Mouse (Mus musculus) left cerebral cortex, adult 11 months (tissue): ENCODE results near the gene Mblac2.
A peak's percentile ranks its signal among the peaks of the same experiment; 100 is the strongest.

ENCODE experiments used
- DNase-seq: peaks from one replicate; pipeline ENCODE4 v3.0.0; 2022; ENCODE audit warnings: low spot score

The Mblac2 gene

DNA sequence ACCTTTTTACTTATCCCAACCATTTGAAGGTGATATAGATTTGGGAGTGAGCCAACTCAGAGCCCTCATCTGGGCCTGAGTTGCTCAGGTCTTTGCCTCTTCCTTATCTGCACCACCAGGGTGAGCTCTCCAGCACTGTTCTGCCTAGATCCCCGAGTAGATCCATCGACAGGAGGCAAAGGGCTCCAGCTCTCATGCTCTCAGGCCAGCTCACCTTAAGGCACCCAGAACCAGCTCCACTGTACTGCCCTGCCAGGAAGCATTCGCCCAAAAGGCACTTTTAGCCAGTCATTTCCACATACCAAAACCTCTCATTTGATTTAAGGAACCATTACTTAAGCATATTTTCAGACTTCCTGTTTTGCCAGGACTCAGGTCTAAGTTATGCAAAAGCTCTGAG lies 29.8 kb downstream of the Mblac2 start:
- no peak for DNase-seq

DNA sequence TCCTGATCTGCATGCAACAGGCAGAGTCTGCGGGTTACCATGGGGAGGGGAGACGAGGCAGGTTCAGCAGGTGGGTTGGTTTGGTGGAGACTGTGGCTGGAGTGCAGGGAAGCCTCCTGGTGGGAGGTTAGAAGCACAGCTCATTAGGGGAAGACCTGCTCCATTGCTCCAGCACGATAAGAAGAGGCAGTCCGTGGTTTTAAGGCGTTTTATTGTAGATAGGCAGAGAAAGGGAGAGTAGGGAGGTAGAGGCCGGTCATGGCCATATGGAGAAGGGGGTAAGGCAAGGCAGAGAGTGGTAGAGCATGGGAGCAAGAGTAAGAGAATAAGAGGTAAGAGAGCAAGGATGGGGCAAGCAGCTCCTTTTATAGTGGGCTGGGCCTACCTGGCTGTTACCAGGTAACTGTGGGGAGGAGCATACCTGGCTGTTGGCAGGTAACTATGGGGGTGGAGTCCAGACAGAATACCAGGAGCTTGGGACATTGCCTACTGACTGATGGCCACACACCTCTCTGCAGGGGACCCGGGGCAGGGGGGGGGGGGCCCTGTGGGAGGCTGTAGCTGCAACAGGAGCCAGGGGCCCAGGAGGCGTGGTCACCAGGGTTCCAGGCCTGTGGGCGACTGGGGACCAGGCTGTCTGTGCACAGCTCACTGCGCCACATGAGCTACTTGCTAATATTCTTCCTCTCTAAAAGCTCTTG lies 32.4 kb downstream of the Mblac2 start:
- DNase-seq, result no peak

- DNase-seq, result no peak
Observed at GRCm38 (mm10) chr13:81744092-81744396, 32.9 kb downstream of the Mblac2 start.

GRCm38 (mm10) chr13:81754878-81755277 lies 43.7 kb downstream of the Mblac2 start:
- no peak for DNase-seq

DNA sequence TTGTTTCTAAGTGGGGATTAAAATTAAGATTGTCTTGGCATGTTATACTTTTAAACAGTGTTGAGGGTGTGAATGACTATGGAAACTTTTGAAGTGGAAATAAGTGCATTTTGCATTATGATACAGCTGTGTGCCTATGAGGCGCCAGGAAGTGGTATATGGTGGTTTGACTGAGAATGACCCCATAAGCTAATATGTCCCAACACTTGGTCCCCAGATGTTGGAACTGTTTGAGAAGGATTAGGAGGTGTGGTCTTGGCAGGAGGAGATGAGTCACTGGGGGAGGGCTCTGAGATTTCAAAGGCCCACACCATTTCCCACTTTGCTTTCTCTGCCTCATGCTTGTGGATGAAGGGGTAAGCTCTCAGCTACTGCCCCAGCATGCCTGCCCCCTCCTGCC lies 44.2 kb downstream of the Mblac2 start:
- DNase-seq, result no peak

DNA sequence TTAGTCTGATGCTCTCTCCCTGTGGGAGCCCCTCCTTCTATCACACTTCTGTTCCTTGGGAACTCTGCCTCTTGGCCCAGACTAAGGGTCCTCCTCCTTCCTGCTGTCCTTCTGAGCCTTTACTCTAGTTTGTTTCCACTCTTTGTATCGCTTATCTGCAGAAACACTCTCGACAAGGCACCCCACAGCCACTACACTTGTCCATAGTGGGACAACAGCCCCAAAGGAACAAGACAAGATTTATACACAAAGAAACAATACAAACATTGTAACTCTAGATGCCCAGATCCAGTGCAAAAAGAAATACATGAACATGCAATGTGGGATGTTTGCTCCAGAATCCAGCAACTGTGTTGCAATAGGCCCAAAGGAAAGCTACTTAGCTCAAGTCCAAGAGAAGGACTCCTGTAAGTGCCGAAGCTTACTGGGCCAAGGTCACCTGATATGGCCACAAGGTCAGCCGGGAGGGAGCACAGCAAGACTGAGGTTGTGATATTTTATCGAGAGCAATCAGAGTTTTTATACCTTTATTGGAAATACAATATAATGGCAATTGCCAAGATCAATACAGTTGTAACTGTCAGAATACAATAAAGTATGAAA lies 46.0 kb downstream of the Mblac2 start:
- DNase-seq, result no peak

GRCm38 (mm10) chr13:81760379-81760778 lies 49.2 kb downstream of the Mblac2 start:
- DNase-seq, result no peak

- peak; percentile 50 for DNase-seq
Observed at GRCm38 (mm10) chr13:81761566-81762186, 50.5 kb downstream of the Mblac2 start.

GRCm38 (mm10) chr13:81764173-81764572 lies 53.0 kb downstream of the Mblac2 start:
- DNase-seq, result no peak

- DNase-seq, result peak; percentile 62
Observed at GRCm38 (mm10) chr13:81767038-81767659, 56.0 kb downstream of the Mblac2 start.

DNA sequence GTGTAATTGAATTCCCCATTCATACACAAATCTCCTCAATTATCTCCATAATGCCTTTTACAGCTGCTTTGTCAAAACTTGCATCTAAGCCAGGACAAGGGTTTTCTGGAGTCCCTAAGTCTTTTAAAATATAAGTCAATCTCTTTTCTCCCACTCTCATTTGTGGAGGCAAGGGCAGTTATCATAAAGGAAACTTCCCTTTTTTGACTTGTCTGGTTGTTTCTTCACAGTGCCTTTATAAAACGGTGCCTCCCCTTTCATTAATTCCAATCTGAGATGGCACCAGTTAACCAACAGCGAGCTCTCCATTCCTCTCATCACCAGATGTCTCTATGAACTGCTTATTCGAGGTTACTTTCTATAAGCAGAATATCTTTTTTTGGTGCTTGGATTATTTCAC lies 65.1 kb downstream of the Mblac2 start:
- no peak for DNase-seq

GRCm38 (mm10) chr13:81782475-81782874 lies 71.3 kb downstream of the Mblac2 start:
- no peak for DNase-seq

DNA sequence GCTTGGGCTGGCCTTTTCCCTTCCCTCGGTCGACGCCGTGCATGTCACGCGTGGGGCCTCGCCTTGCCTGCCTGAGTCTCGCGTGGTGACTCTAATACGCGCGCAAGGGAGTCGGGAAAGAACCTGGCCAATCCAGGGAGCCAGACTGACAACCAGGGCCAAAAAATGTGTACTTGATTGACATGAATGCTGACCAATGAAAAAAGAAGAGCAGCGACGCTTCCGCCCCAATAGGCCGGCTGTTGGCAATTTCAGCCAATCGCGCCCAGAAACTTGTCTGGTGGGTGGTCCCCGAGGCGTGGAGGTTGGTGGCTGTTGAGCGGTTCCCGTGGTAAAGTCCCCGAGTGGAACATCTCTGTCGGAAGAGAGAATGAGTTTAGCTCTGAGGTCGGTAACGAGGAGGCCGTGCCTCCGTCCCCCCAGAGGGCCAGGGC lies 71.8 kb downstream of the Mblac2 start, which contains the start of gene Cetn3:
Gene Cetn3, plus strand, starts transcription at position 107 of the 434 bp plus-strand sequence.
- DNase-seq, result peak; percentile 90

DNA sequence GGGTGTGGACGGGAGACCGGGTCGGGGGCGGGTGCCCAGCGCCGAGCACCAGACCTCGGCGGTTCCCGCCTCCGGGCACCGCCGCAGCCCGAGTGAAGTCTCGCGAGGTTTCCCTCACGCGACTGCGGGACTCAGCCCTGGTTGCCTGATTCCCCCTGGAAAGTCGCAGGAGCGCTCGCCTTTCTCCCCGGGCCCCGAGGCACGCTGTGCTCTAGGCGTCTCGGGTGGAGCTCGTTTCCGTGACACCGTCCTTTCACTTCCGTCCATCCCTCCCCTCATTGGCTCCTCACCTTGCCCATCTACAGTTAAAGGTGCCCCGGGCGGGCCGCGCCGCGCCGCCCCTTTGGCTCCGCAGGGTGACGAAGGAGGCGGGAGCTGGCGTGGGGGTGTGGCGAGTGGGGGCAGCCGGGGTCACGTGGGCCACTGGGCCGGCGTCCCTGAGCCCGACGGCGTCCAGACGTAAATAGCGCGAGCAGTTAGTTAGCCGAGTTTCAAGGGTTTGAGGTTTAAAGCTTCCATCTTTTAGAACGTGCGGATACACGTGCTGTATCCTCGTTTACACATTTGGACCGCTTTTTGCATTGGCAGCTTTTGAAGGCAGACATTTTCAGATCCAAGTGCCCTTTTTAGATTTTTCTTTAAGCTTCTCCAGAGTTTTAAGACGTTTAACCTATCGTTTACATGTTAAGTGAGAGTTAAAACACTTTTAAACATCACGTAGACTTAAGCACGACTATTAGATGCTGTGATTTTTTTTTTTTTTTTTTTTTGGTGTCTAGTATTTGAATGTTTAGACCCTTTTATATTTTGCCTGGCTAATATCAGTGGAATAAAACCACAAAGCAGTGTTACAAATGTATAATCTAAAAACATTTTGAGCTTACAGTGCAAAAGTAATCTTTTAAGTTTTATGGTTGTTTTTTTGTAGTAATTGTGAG lies 72.5 kb downstream of the Mblac2 start:
- DNase-seq, result peak; percentile 94

- no peak for DNase-seq
Observed at GRCm38 (mm10) chr13:81785766-81786480, 74.8 kb downstream of the Mblac2 start.

- no peak for DNase-seq
Observed at GRCm38 (mm10) chr13:81790160-81790559, 79.0 kb downstream of the Mblac2 start.

DNA sequence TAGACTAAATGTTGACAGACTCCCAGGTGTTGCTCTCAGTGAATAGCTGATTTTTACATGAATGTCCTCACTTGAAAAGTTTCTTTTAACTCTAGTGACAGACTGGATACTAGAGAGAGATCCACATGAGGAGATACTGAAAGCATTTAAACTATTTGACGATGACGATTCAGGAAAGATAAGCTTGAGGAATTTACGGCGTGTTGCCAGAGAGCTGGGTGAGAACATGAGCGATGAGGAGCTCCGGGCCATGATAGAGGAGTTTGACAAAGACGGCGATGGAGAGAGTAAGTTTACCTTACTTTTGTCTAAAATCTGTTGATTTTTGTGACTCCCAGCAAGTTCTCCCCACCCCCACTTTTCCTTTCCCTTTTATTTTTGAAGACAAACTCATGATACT lies 80.7 kb downstream of the Mblac2 start:
- no peak for DNase-seq

GRCm38 (mm10) chr13:81793850-81794249 lies 82.7 kb downstream of the Mblac2 start:
- no peak for DNase-seq

- DNase-seq, result no peak
Observed at GRCm38 (mm10) chr13:81801121-81801520, 90.0 kb downstream of the Mblac2 start.
